Mouse (Mus musculus): ENCODE results near the gene Alyref.

The Alyref gene

DNA sequence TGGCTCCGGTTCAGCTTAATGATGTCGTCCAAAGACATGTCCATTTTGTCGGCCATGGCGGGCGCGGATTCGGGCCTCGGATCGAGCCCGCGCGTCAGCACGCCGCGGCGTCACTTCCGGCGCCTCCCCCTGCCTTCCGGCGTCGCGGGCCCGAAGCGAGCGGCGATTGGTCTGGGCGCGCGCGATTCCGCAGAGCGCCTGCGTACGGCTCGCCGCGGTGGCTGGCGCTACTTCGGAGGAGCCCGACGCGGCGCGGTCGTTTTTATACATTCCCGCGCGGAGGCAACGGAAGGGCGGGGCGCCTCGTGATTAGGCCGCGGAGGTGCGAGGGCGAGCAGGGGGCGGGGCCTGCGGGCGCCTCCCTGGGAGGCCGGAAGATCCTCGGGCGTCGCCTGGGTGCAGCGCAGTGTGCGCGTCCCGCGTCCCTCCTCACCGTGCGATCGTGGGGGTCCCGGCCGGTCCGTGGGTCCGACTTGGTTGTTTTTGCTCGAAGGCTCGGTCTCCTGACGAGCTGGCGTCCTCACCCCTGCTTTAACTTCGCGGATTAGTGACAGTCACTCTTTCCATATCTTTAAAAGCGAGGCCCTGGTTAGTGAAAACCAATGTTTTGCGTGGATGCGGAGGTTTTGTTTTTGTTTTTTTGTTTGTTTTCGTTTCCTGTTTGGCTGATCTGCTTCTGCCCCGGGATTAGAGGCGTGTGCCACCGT is at the start of gene Alyref, which contains the start of gene Anapc11:
Gene Alyref, minus strand, starts transcription at position 83 of the 707 bp plus-strand sequence.
Gene Anapc11, plus strand, starts transcription at position 139 of the 707 bp plus-strand sequence.
- in situ Hi-C loops (cut with MboI; ENCODE audit: low sequenced_read_pairs): no loop called here

- in situ Hi-C loops (cut with MboI; ENCODE audit: low sequenced_read_pairs): no loop called here
Observed at GRCm38 (mm10) chr11:120647047-120647830, 49.1 kb upstream of the Alyref start.

- in situ Hi-C loops (cut with MboI; ENCODE audit: low sequenced_read_pairs): no loop called here
Observed at GRCm38 (mm10) chr11:120643601-120643987, 45.4 kb upstream of the Alyref start, which contains the start of gene Pycr1. Gene Pycr1 (minus strand): TSS chr11:120643769.

GRCm38 (mm10) chr11:120642939-120643600 is 44.9 kb upstream of the Alyref start:
- in situ Hi-C loops (cut with MboI; ENCODE audit: low sequenced_read_pairs): no loop called here

DNA sequence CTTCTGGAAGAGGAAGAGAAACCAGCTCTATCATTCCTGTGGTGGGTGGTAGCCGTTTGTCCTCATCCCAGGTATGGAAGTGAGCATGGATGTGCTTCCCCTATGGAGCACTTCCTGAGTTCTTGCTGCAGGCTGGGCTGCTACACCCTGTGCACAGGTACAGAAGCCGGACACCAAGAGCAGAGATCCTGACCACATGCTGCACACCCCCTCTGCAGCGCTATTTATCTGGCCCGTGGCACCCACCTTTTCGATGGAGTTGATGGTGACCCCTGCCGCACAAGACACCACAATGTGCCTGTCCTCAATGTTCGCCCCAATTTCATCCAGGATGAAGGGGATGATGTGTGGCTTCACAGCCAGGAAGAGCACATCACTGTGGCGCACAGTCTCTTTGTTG is 43.7 kb upstream of the Alyref start:
- in situ Hi-C loops (cut with MboI; ENCODE audit: low sequenced_read_pairs): no loop called here

DNA sequence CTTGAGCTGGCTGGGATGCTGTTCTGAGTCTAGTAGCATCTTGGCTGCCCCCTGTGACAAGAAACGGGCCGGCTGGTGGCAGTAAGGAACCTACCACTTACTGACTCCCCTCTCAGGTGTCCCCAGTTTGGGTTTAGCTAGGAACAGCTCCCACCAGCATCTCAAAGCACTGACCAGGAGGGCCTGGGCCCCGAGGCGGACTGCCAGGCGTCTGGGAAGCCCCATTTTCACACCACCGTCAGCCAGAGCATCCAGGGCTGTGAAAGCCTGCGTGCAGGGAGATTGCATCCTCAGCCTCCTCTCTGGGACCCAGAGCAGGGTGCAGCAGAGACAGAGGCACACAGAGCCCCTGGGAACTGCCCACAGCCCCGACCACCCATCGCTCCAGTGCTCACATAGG is 43.1 kb upstream of the Alyref start:
- in situ Hi-C loops (cut with MboI; ENCODE audit: low sequenced_read_pairs): no loop called here

GRCm38 (mm10) chr11:120634810-120635209 is 36.6 kb upstream of the Alyref start:
- in situ Hi-C loops (cut with MboI; ENCODE audit: low sequenced_read_pairs): no loop called here

DNA sequence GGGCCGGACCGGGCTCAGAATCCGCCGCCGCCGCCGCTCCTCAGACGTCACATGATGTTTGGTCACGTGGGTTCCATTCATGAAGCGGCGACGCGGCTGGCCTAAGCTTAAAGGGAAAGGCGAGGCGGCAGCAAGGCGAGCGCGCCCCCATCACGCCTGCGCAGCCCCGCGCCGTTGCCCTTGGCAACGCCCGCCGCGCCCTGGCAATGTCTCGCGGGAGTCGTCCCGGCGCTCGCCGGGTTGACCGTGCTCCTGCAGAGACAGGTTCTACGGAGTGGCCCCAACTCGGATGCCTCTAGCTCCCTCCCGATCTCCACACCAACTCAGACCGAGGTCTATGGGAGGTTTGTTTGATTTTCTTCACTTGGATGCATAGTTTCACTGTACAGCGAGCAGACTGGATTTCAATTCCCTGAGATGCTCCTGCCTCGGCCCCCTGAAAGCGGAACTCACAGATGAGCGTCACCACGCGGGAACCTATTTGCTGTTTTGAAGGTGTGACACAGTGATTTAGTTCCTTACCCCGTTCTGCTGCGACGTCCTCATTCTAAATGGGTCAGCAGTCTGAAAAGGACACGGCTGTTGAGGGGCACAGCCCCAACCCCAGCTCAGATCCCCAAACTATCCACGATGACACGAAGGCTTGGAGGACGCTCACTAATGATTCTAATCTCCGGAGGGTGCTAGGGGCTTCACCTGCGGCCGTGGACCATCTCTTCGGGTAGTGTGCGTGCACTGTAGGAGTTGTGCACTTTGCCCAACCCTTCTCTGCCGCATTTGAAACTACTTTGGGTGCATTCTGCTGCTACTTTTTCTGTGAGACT is 35.6 kb upstream of the Alyref start, which contains the start of gene Mafg:
Gene Mafg, minus strand, starts transcription at position 81 of the 824 bp plus-strand sequence.
- in situ Hi-C loops (cut with MboI; ENCODE audit: low sequenced_read_pairs): no loop called here

DNA sequence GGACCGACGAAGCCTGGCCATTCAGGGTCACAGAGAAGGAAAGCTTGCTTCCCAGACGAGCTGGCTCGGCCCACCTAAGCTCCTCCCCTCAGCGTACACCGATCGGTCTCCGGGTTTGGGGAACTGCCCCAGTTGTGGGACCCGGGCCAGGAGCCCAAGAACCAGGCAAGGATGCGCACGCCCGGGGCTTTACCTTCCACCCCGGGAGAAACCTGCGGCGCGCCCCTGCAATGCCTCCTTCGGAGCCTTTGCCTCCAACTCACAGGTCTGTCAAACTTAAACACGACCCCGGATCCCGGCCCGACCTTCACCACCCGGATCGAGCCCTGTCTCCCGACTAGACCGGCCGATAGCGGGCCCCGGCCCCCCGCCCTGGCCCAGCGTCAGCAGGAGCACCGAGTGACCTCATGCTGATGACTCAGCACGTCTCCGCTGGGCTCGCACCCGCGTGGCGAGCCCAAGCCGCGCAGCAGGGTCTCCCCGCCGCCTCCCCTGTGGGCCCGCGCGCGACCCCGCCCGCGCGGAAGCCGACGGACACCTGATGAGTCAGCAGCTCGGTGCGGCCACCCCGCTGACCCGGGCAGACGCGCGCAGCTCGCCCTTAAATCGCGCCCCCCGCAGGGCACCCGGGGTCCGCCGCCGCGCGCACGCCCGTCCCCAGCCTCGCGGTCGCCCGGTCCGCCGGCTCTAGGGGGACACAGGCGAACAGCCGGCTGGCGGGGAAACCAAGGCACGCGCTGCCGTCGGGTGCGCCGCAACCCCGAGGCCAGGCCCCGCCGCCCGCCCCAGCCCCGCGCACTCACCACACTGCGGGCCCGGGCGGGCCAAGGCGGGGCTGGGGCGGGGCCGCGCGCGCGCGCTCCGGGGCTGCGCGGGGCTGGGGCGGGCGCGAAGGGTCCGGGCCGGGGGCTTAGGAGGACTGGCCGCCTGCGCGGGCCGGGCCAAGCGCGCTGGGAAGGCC is 34.7 kb upstream of the Alyref start:
- in situ Hi-C loops (cut with MboI; ENCODE audit: low sequenced_read_pairs): no loop called here

DNA sequence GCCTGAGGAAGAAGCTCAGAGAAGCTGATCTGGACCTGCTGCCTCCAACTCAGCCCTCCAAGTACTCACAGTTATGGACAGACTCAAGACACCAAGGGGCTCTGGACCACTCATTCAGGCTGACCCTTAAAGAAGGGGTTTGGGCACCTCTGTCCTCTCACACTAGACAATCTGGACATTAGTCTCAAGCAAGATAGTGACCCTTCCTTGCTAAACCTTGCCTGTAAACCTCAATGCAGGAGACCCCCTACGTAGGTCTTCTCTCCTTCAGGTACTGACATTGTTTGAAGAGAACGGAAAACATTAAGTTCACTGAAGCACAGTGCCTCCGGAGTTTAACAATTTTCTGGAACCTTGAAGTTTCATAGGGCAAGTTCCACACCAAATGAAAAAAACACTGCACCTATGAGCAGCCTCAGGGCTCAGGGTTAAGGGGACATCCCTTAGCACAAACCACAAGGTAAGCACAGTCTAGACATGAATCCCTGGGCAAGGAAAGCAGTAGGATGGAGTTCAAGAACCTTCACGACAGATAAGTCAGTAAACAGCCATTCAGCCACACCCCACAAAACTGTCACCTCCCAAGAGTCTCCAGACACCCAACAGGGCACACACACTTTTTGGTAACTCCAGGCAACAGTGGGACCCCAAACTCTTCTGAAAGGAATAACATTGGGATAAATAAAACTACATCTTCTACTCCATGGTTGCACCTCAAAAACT is 33.7 kb upstream of the Alyref start:
- in situ Hi-C loops (cut with MboI; ENCODE audit: low sequenced_read_pairs): no loop called here

GRCm38 (mm10) chr11:120630881-120631725 is 32.9 kb upstream of the Alyref start:
- in situ Hi-C loops (cut with MboI; ENCODE audit: low sequenced_read_pairs): no loop called here

- in situ Hi-C loops (cut with MboI; ENCODE audit: low sequenced_read_pairs): no loop called here
Observed at GRCm38 (mm10) chr11:120630401-120630871, 32.3 kb upstream of the Alyref start.

- in situ Hi-C loops (cut with MboI; ENCODE audit: low sequenced_read_pairs): no loop called here
Observed at GRCm38 (mm10) chr11:120629911-120630310, 31.7 kb upstream of the Alyref start.

DNA sequence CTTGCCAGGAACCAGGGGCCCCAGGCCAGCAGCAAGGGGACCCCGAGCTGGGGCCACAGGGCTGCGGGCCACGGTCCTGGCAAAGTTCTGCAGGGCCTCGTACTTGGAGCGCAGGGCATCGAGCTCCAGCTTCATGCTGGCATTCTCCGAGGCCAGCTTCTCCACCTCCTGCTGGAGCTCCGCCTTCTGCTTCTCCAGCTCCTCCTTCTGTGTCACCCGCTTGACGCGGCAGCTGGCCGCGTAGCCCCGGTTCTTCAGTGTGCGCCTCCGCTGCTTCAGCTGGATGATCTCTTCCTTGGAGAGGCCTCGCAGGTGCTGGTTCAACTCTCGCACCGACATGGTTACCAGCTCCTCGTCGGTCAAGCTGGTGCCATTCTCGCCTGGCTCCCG is 31.2 kb upstream of the Alyref start:
- in situ Hi-C loops (cut with MboI; ENCODE audit: low sequenced_read_pairs): no loop called here

DNA sequence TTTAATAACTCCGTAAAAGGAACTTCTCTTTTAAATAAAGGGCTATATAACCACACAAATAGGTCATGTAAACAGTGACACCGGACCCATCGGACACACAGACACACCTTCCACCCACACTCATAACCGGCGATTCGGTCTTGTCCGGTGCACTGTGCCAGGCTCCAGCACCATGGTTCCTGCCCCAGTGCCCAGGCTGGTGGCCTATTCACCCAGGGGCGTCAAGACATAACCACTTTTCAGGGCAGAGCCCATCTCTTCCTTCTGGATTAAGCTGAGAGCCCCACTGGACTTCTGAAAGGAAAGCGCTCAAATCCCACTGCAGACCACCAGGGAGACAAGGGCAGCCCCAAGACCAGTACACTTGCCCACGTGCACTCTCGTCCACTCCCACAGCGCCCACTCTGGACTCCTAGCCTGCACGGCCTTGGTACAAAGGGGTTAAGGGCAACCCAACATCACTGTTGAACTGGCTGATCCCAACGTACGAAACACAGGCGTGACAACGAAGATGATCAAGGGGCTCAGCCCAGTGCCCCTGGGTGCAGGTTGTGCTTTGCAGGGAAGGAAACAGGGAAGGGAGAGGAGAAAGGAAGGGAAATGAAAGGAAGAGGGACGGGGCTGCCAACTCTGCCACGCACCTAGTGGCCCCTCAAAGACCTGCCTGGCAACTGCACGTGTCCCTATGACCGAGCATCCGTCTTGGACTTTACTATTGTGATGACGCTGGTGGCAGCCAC is 30.6 kb upstream of the Alyref start:
- in situ Hi-C loops (cut with MboI; ENCODE audit: low sequenced_read_pairs): no loop called here

GRCm38 (mm10) chr11:120627468-120628300 is 29.5 kb upstream of the Alyref start:
- in situ Hi-C loops (cut with MboI; ENCODE audit: low sequenced_read_pairs): no loop called here
